11 mouse cellular contexts compared by ENCODE assay signal in genomic region chr5:106417210-106417609, GRCm38 (mm10). TPM values are rescaled to one million over a fixed set of nuclear protein-coding genes. Genes with fewer than 3 reads are reported as not detected.
DNase-seq lines count a peak whose midpoint lies in the region; ATAC-seq lines count a peak whose summit lies in the region.
"Had no signal": no experiment of that assay in that cellular context is flagged by ENCODE, and none has a peak within 500 bp of the region (broad histone marks: within the 10 kb centered on the region; RNA-seq: fewer than 3 reads in every experiment).

No protein-coding gene starts in this region.

- no peak overlapping the region for H3K4me3 ChIP-seq in forebrain, embryonic 10.5 days
- H3K4me3 ChIP-seq in forebrain, embryonic 14.5 days (ENCODE audit: low read depth, low read length) = no peak overlapping the region
- H3K4me3 ChIP-seq: erythroblast, embryonic 14.5 days had no signal

- DNase-seq in forebrain, embryonic 10.5 days (ENCODE audit: extremely low spot score, low spot score) = peak; percentile 37
- DNase-seq in forebrain, embryonic 14.5 days (ENCODE audit: low spot score) = no peak
- peak; percentile 8 for DNase-seq in lung, postnatal 10 days
- no peak for DNase-seq in lung, adult 18-20 months
- DNase-seq in cerebellum, adult 9-11 months = peak; percentile 46
- peak; percentile 80 for DNase-seq in retina, embryonic 14.5 days (ENCODE audit: low spot score)
- no peak for DNase-seq in layer of hippocampus, adult 9-10 months (ENCODE audit: low spot score)
- DNase-seq in ovary, postnatal 14 days (ENCODE audit: low spot score) = no peak

- no peak overlapping the region for H3K4me2 ChIP-seq in forebrain, embryonic 14.5 days (ENCODE audit: low read length)

- WGBS in forebrain, embryonic 10.5 days = 29% methylated on average over 7 of the region's 7 CpGs
- WGBS in forebrain, embryonic 14.5 days = 31% methylated on average over 7 of the region's 7 CpGs

- H3K36me3 ChIP-seq in forebrain, embryonic 10.5 days (replicated peaks) = no peaks in the 10 kb centered on the region
- H3K36me3 ChIP-seq in forebrain, embryonic 14.5 days (ENCODE audit: control insufficient read depth, insufficient read depth, low read length) = no peaks in the 10 kb centered on the region

- no peak overlapping the region for H3K9ac ChIP-seq in forebrain, embryonic 14.5 days (ENCODE audit: low read length)

- peaks cover 20% of the 10 kb centered on the region for H3K27me3 ChIP-seq in forebrain, embryonic 10.5 days (ENCODE audit: poor library complexity, severe bottlenecking)
- no peaks in the 10 kb centered on the region for H3K27me3 ChIP-seq in forebrain, embryonic 14.5 days (replicated peaks; ENCODE audit: control insufficient read depth, insufficient read depth, low read length)

- no peaks in the 10 kb centered on the region for H3K4me1 ChIP-seq in forebrain, embryonic 10.5 days
- H3K4me1 ChIP-seq in forebrain, embryonic 14.5 days (ENCODE audit: control insufficient read depth, insufficient read depth, low read length) = peaks cover 3% of the 10 kb centered on the region; the same call in 1 of the 2 replicates

- no peak overlapping the region for H3K27ac ChIP-seq in forebrain, embryonic 10.5 days
- H3K27ac ChIP-seq in forebrain, embryonic 14.5 days (ENCODE audit: low read depth, low read length) = no peak overlapping the region

- ATAC-seq in forebrain, embryonic 14.5 days = no peak

- H3K9me3 ChIP-seq in forebrain, embryonic 10.5 days = no peaks in the 10 kb centered on the region
- H3K9me3 ChIP-seq in forebrain, embryonic 14.5 days (replicated peaks; ENCODE audit: control insufficient read depth, low read length) = no peaks in the 10 kb centered on the region

RNA-seq across cellular contexts. Expression of gene Barhl2, which starts 40.8 kb away (rescaled TPM):
- 1.3 and 2.3 TPM in 2 replicates for polyA plus RNA-seq in forebrain, embryonic 10.5 days (2016; fragmentation: Nextera tagmentation; extraction: Ambion mirVana)
- polyA plus RNA-seq in forebrain, embryonic 14.5 days (2014; fragmentation: Nextera tagmentation; extraction: Ambion mirVana) = 1.9 and 2.0 TPM in 2 replicates
- polyA plus RNA-seq: C2C12; erythroblast, embryonic 14.5 days; lung, embryonic 16.5 days had no signal

Comparison
In these comparisons a context has a peak if more than half of its experiments do, and no peak if none do; other contexts are left out.
1. DNase-seq: peak in forebrain, embryonic 10.5 days (single experiment), lung, postnatal 10 days (single experiment), cerebellum, adult 9-11 months (single experiment) and retina, embryonic 14.5 days (single experiment); none in forebrain, embryonic 14.5 days (single experiment), lung, adult 18-20 months (0 of 2), layer of hippocampus, adult 9-10 months (single experiment) and ovary, postnatal 14 days (single experiment).